Mouse (Mus musculus): ENCODE measurements around the gene Tmco3. TPM values are rescaled to one million over a fixed set of nuclear protein-coding genes. Genes with fewer than 3 reads are reported as not detected.
A peak's percentile ranks its signal among the peaks of the same experiment; 100 is the strongest.
"Not testable (repeated sequence)": the region's sequence is repeated elsewhere in the genome, so short reads cannot be mapped to it uniquely, and the experiment has no call there.

The Tmco3 gene
- polyA plus RNA-seq, 1 experiment from 2014 or later, result 50.6 TPM

- H3K36me3 ChIP-seq (ENCODE audit: control insufficient read depth, insufficient read depth, low read length); H3K4me3 ChIP-seq (ENCODE audit: low read length); H3K9ac ChIP-seq (ENCODE audit: low read depth, low read length); H3K27me3 ChIP-seq (replicated peaks; ENCODE audit: control insufficient read depth, insufficient read depth, low read length); ATAC-seq; H3K4me2 ChIP-seq (ENCODE audit: low read length); H3K9me3 ChIP-seq (ENCODE audit: control insufficient read depth, low read length); H3K27ac ChIP-seq (ENCODE audit: low read depth, low read length): not testable (repeated sequence)
- WGBS, result 90% methylated on average over 6 of the region's 6 CpGs
- peaks cover 14% of the 10 kb centered on the region for H3K4me1 ChIP-seq (ENCODE audit: control insufficient read depth, insufficient read depth, low read depth, low read length)
These were observed 49.3 kb downstream of the Tmco3 start for GRCm38 (mm10) chr8:13337245-13337644.

GRCm38 (mm10) chr8:13337678-13338077 lies 49.7 kb downstream of the Tmco3 start:
- H3K27ac ChIP-seq (ENCODE audit: low read depth, low read length), result no peak overlapping the region
- peak overlapping the region; percentile 71 for H3K4me2 ChIP-seq (ENCODE audit: low read length)
- peaks cover 14% of the 10 kb centered on the region for H3K4me1 ChIP-seq (ENCODE audit: control insufficient read depth, insufficient read depth, low read depth, low read length)
- H3K4me3 ChIP-seq (ENCODE audit: low read length), result peak overlapping the region; percentile 92
- no peak; the same call in 1 of the 2 replicates for ATAC-seq
- peaks cover 3% of the 10 kb centered on the region; the same call in 1 of the 2 replicates for H3K36me3 ChIP-seq (ENCODE audit: control insufficient read depth, insufficient read depth, low read length)
- no peak overlapping the region for H3K9ac ChIP-seq (ENCODE audit: low read depth, low read length)
- 75% methylated on average over 3 of the region's 3 CpGs for WGBS
- H3K9me3 ChIP-seq (ENCODE audit: control insufficient read depth, low read length), result no peaks in the 10 kb centered on the region
- no peaks in the 10 kb centered on the region for H3K27me3 ChIP-seq (replicated peaks; ENCODE audit: control insufficient read depth, insufficient read depth, low read length)

GRCm38 (mm10) chr8:13338255-13338860 lies 50.4 kb downstream of the Tmco3 start, which contains the start of gene Tfdp1:
Tfdp1 (plus strand) TSS chr8:13338751.
- H3K9me3 ChIP-seq (ENCODE audit: control insufficient read depth, low read length), result no peaks in the 10 kb centered on the region

GRCm38 (mm10) chr8:13338901-13339645 lies 51.1 kb downstream of the Tmco3 start:
- WGBS, result 1% methylated on average over 26 of the region's 70 CpGs
- Histone ChIP-seq H3K9me3 (ENCODE audit: control insufficient read depth, low read length) (no peaks in the 10 kb centered on the region), H3K27me3 (replicated peaks; ENCODE audit: control insufficient read depth, insufficient read depth, low read length) (no peaks in the 10 kb centered on the region), H3K4me3 (ENCODE audit: low read length) (peak overlapping the region; percentile 92), H3K9ac (ENCODE audit: low read depth, low read length) (peak overlapping the region; percentile 93), H3K36me3 (ENCODE audit: control insufficient read depth, insufficient read depth, low read length) (peaks cover 8% of the 10 kb centered on the region), H3K4me2 (ENCODE audit: low read length) (peak overlapping the region; percentile 71), H3K4me1 (ENCODE audit: control insufficient read depth, insufficient read depth, low read depth, low read length) (peaks cover 14% of the 10 kb centered on the region), H3K27ac (ENCODE audit: low read depth, low read length) (peak overlapping the region; percentile 80)
- ATAC-seq, result peak; percentile 62

More at GRCm38 (mm10) chr8:13338255-13338860, 50.4 kb downstream of the Tmco3 start, which contains the start of gene Tfdp1:
- peak within 1 kb of the TSS; percentile 92 for H3K4me3 ChIP-seq (ENCODE audit: low read length)
- H3K4me1 ChIP-seq (ENCODE audit: control insufficient read depth, insufficient read depth, low read depth, low read length), result peaks cover 14% of the 10 kb centered on the region
- H3K9ac ChIP-seq (ENCODE audit: low read depth, low read length), result peak within 1 kb of the TSS; percentile 93
- H3K36me3 ChIP-seq (ENCODE audit: control insufficient read depth, insufficient read depth, low read length), result peaks cover 3% of the 10 kb centered on the region; the same call in 1 of the 2 replicates
- peak within 1 kb of the TSS; percentile 71 for H3K4me2 ChIP-seq (ENCODE audit: low read length)
- under 1% methylated on average over 44 of the region's 72 CpGs for WGBS
- peak; percentile 95 for ATAC-seq
- no peaks in the 10 kb centered on the region for H3K27me3 ChIP-seq (replicated peaks; ENCODE audit: control insufficient read depth, insufficient read depth, low read length)
- H3K27ac ChIP-seq (ENCODE audit: low read depth, low read length), result peak within 1 kb of the TSS; percentile 80

- Histone ChIP-seq H3K9me3 (ENCODE audit: control insufficient read depth, low read length) (no peaks in the 10 kb centered on the region), H3K27ac (ENCODE audit: low read depth, low read length) (no peak overlapping the region), H3K4me3 (ENCODE audit: low read length) (peak overlapping the region; percentile 92), H3K4me2 (ENCODE audit: low read length) (peak overlapping the region; percentile 71), H3K4me1 (ENCODE audit: control insufficient read depth, insufficient read depth, low read depth, low read length) (peaks cover 14% of the 10 kb centered on the region), H3K36me3 (ENCODE audit: control insufficient read depth, insufficient read depth, low read length) (peaks cover 12% of the 10 kb centered on the region), H3K27me3 (replicated peaks; ENCODE audit: control insufficient read depth, insufficient read depth, low read length) (no peaks in the 10 kb centered on the region), H3K9ac (ENCODE audit: low read depth, low read length) (peak overlapping the region; percentile 93)
- WGBS, result 3% methylated on average over 11 of the region's 11 CpGs
- no peak for ATAC-seq
These were observed 51.6 kb downstream of the Tmco3 start for GRCm38 (mm10) chr8:13339646-13339990.

GRCm38 (mm10) chr8:13340650-13341049 lies 52.7 kb downstream of the Tmco3 start:
- H3K4me3 ChIP-seq (ENCODE audit: low read length), result no peak overlapping the region
- H3K9me3 ChIP-seq (ENCODE audit: control insufficient read depth, low read length), result no peaks in the 10 kb centered on the region
- ATAC-seq, result no peak
- WGBS, result 84% methylated on average over 8 of the region's 8 CpGs
- H3K36me3 ChIP-seq (ENCODE audit: control insufficient read depth, insufficient read depth, low read length), result peaks cover 12% of the 10 kb centered on the region
- no peaks in the 10 kb centered on the region for H3K27me3 ChIP-seq (replicated peaks; ENCODE audit: control insufficient read depth, insufficient read depth, low read length)
- H3K4me2 ChIP-seq (ENCODE audit: low read length), result no peak overlapping the region
- H3K4me1 ChIP-seq (ENCODE audit: control insufficient read depth, insufficient read depth, low read depth, low read length), result peaks cover 14% of the 10 kb centered on the region
- no peak overlapping the region for H3K9ac ChIP-seq (ENCODE audit: low read depth, low read length)
- H3K27ac ChIP-seq (ENCODE audit: low read depth, low read length), result no peak overlapping the region

GRCm38 (mm10) chr8:13342340-13342739 lies 54.4 kb downstream of the Tmco3 start:
- 94% methylated on average over 2 of the region's 2 CpGs for WGBS
- Histone ChIP-seq H3K27ac (ENCODE audit: low read depth, low read length) (no peak overlapping the region), H3K9me3 (ENCODE audit: control insufficient read depth, low read length) (no peaks in the 10 kb centered on the region), H3K27me3 (replicated peaks; ENCODE audit: control insufficient read depth, insufficient read depth, low read length) (no peaks in the 10 kb centered on the region), H3K36me3 (ENCODE audit: control insufficient read depth, insufficient read depth, low read length) (peaks cover 18% of the 10 kb centered on the region), H3K9ac (ENCODE audit: low read depth, low read length) (no peak overlapping the region), H3K4me1 (ENCODE audit: control insufficient read depth, insufficient read depth, low read depth, low read length) (peaks cover 14% of the 10 kb centered on the region), H3K4me2 (ENCODE audit: low read length) (no peak overlapping the region), H3K4me3 (ENCODE audit: low read length) (no peak overlapping the region)
- ATAC-seq, result no peak

GRCm38 (mm10) chr8:13343134-13343533 lies 55.1 kb downstream of the Tmco3 start:
- Histone ChIP-seq H3K9ac (ENCODE audit: low read depth, low read length) (no peak overlapping the region), H3K27ac (ENCODE audit: low read depth, low read length) (no peak overlapping the region), H3K4me2 (ENCODE audit: low read length) (no peak overlapping the region), H3K36me3 (ENCODE audit: control insufficient read depth, insufficient read depth, low read length) (peaks cover 20% of the 10 kb centered on the region), H3K4me3 (ENCODE audit: low read length) (no peak overlapping the region), H3K27me3 (replicated peaks; ENCODE audit: control insufficient read depth, insufficient read depth, low read length) (no peaks in the 10 kb centered on the region), H3K4me1 (ENCODE audit: control insufficient read depth, insufficient read depth, low read depth, low read length) (peaks cover 14% of the 10 kb centered on the region), H3K9me3 (ENCODE audit: control insufficient read depth, low read length) (no peaks in the 10 kb centered on the region)
- WGBS, result 96% methylated on average over 4 of the region's 4 CpGs
- ATAC-seq, result no peak

GRCm38 (mm10) chr8:13350052-13350451 lies 62.1 kb downstream of the Tmco3 start:
- no peaks in the 10 kb centered on the region for H3K9me3 ChIP-seq (ENCODE audit: control insufficient read depth, low read length)

More at GRCm38 (mm10) chr8:13350052-13350451, 62.1 kb downstream of the Tmco3 start:
- H3K4me2 ChIP-seq (ENCODE audit: low read length), result no peak overlapping the region
- H3K4me3 ChIP-seq (ENCODE audit: low read length), result no peak overlapping the region
- WGBS, result 94% methylated on average over 7 of the region's 7 CpGs
- no peak overlapping the region for H3K9ac ChIP-seq (ENCODE audit: low read depth, low read length)
- H3K27ac ChIP-seq (ENCODE audit: low read depth, low read length), result no peak overlapping the region
- no peaks in the 10 kb centered on the region for H3K4me1 ChIP-seq (ENCODE audit: control insufficient read depth, insufficient read depth, low read depth, low read length)
- H3K27me3 ChIP-seq (replicated peaks; ENCODE audit: control insufficient read depth, insufficient read depth, low read length), result no peaks in the 10 kb centered on the region
- H3K36me3 ChIP-seq (ENCODE audit: control insufficient read depth, insufficient read depth, low read length), result peaks cover 22% of the 10 kb centered on the region
- no peak for ATAC-seq
